Mouse (Mus musculus) urinary bladder, postnatal 10 days (tissue): ENCODE data around the gene Ccdc69.
A peak's percentile ranks its signal among the peaks of the same experiment; 100 is the strongest.
"Not testable (repeated sequence)": the region's sequence is repeated elsewhere in the genome, so short reads cannot be mapped to it uniquely, and the experiment has no call there.

Experiments
- DNase-seq: peaks from one replicate; pipeline ENCODE4 v3.0.0; 2022; ENCODE audit warnings: low spot score

The Ccdc69 gene

GRCm38 (mm10) chr11:55096731-55097462 is 19.0 kb upstream of the Ccdc69 start:
- DNase-seq: no peak

GRCm38 (mm10) chr11:55096296-55096695 is 18.4 kb upstream of the Ccdc69 start:
- DNase-seq: not testable (repeated sequence)

- no peak for DNase-seq
Observed at GRCm38 (mm10) chr11:55093096-55093495, 15.2 kb upstream of the Ccdc69 start.

GRCm38 (mm10) chr11:55089892-55090291 is 12.0 kb upstream of the Ccdc69 start:
- no peak for DNase-seq

DNA sequence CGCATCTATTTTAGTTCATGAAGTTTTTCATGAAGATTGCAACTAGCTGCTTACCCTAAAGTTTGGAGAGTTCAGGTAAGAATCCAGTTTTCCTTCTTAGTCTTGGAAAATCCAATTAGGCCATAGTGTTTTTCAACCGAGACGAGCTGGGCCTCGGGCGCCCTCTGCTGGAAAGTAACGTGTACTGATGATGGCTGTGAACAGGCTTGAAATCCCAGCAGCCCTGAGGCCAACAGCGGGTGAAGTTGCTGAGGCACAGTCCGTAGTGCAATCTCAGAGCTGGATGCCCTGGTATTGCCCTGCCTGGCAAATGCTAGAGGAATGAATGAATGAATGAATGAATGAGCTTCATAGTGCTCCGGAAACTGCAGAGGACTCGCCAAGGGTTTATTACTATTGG is 9.1 kb upstream of the Ccdc69 start:
- DNase-seq: no peak

DNA sequence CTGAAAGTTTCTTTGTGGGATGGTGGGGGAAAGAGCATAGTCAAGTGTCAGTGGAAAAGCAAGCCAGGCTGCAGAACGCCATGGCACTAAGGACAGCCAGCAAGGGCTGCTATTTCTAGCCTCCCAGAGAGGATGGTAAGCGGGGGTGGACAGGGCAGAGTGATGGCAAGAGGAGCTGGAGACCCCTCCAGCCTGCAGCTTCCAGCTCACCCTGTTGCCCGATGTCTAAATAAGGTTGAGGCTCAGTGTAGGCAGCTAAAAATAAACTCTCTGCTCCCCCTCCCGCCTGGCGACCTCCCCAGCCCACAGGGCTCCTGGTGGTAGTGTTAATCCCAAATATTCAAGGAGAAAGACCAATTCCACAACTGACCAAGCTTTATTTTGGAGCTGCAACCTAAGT is 7.5 kb upstream of the Ccdc69 start:
- DNase-seq: no peak

- DNase-seq: no peak
Observed at GRCm38 (mm10) chr11:55084629-55085028, 6.7 kb upstream of the Ccdc69 start.

- DNase-seq: no peak
Observed at GRCm38 (mm10) chr11:55081206-55081605, 3.3 kb upstream of the Ccdc69 start.

- DNase-seq: no peak
Observed at GRCm38 (mm10) chr11:55079180-55079579, 1.2 kb upstream of the Ccdc69 start.

DNA sequence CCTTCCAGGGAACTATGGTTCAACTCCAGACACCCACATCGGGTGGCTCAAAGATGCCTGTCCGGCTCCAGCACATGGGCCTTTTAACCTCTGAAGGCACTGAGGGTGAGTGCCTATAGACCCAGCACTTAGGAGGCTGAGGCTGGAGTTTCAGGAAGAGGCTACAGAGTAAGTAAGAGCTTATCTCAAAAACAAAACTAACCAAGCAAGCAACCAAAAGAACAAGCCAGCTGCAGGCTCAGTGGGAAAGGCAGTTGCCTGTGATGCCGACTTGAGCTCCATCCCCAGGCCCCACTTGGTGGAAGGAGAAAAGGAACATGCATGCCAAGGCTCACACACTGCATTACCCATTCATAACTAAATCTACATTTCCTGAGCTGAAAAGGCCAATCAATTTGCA is 571 bp upstream of the Ccdc69 start:
- DNase-seq: no peak

GRCm38 (mm10) chr11:55076234-55076633 is 1.7 kb downstream of the Ccdc69 start:
- no peak for DNase-seq

GRCm38 (mm10) chr11:55075602-55076001 is 2.3 kb downstream of the Ccdc69 start:
- DNase-seq: no peak

DNA sequence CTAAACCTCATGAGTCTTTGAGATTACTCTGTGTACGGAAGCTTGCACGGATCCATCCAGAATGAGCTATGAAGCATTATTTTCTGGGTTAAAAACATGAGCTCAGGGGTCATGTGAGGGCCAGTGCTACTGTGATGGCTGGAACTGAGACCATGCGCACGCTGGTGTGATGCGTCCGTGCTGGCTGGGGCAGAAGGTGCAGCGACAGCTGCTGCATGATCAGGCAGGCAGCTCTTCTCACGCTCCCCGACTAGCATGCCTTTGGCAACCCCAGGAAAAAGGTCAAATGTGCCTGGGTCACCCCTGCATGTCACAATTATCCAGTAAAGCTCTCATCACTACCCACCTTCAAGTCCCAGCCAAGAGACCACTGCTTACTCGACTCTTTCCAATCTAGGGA is 4.7 kb downstream of the Ccdc69 start:
- DNase-seq: no peak

DNA sequence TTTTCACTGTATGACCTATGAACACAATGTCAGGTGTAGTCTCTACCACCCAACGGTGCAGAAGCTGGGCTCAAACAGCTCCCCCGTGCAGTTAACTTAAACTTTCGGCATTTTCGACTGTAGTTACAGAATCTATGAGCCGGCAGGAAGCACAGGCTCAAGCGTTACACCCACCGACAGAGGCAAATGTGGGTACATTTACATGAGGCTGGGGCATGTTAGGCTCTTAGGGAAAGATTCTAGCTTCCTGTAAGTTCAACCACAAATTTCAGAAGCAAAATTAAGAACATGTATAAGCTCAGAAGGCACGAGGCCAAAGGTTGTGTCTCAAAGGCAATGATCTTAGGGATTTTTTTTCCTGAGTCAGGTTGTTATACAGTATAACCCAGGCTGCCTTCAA is 5.5 kb downstream of the Ccdc69 start:
- no peak for DNase-seq

DNA sequence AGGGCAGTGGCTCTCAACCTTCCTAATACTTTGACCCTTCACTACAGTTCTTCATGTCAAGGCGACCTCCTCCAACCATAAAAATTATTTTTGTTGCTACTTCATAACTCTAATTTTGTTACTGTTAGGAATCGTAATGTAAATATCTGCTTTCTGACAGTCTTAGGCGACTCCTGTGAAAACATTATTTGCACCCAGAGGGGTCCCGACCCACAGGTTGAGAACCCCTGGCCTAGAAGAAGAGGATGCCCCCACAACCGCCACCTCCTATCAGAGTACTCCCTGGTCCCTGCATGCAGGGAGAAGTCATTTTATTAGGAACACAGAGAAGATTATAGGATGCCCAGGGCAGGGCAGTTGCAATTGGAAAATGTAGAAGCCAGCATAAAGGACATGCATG is 6.6 kb downstream of the Ccdc69 start:
- no peak for DNase-seq

GRCm38 (mm10) chr11:55069023-55069422 is 8.9 kb downstream of the Ccdc69 start:
- DNase-seq: no peak

DNA sequence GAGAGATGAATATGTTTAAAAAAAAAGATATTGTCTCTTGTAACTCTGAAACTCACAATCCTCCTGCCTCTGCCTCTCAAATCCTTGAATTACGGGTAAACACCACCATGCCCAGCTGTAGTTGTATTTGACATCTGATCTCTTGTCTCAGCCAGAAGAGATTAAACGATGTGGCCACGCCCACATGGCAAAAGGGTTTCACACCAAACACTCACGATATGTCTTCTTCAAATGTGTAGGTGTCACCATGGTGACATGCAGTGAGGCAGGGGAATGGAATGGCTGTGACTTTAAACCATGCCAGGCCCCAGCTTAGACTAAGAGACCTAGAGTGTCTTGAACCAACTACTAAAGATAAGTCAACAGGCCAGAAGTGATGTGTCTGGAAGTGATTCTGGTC is 11.0 kb downstream of the Ccdc69 start:
- no peak for DNase-seq

GRCm38 (mm10) chr11:55062856-55063255 is 15.1 kb downstream of the Ccdc69 start:
- DNase-seq: no peak

- no peak for DNase-seq
Observed at GRCm38 (mm10) chr11:55060802-55061201, 17.1 kb downstream of the Ccdc69 start.

- no peak for DNase-seq
Observed at GRCm38 (mm10) chr11:55057511-55057910, 20.4 kb downstream of the Ccdc69 start.

GRCm38 (mm10) chr11:55050837-55051510 is 27.0 kb downstream of the Ccdc69 start:
- DNase-seq: no peak

- DNase-seq: no peak
Observed at GRCm38 (mm10) chr11:55046600-55046999, 31.3 kb downstream of the Ccdc69 start.

DNA sequence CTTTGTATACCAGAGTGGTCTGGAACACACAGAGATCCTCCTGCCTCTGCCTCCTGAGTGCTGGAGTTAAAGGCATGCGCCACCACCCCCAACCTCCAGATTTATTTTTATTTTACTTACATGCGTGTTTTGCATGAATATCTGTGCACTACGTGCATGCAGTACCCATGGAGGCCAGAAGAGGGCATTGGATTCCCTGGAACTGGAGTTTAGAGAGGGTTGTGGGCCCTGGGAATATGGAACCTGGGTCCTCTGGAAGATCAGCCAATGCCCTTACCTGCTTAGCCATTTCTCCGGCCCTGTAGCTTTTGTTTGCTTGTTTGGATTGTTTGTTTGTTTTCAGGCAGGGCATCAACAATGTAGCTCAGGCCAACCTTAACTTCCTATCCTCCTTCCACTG is 36.6 kb downstream of the Ccdc69 start:
- DNase-seq: no peak

DNA sequence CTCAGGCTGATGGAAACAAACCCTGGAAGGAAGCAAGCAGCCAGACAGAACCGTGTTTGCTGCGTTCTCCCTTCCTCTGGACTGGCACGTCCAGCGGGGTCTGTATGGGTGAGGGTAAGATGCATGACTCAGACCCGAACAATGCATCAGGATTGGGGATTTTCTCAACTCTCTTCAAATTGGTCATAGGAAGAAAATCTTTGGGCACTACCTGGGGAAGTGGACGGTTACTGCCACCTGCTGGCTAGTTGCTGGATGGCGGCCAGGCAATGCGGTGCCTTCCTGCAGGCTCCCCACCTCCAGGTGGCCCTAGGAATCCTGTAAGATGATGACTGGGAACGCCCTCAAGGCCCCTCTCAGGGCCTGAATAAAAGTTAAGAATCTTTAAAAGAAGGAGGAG is 38.3 kb downstream of the Ccdc69 start:
- DNase-seq: peak; percentile 60
